In genomic region chr5:115568681-115569080, GRCm38 (mm10) we compare ENCODE assay signal across 8 mouse cellular contexts. TPM values are rescaled to one million over a fixed set of nuclear protein-coding genes. Genes with fewer than 3 reads are reported as not detected.
DNase-seq lines count a peak whose midpoint lies in the region; ATAC-seq and TF ChIP-seq lines count a peak whose summit lies in the region.

No protein-coding gene starts in this region.

- WGBS in heart, embryonic 11.5 days (ENCODE audit: insufficient replicate concordance), result 60% methylated on average over 10 of the region's 10 CpGs
- WGBS in intestine, embryonic 15.5 days, result 42% methylated on average over 10 of the region's 10 CpGs
- WGBS in limb, embryonic 10.5 days, result 80% methylated on average over 10 of the region's 10 CpGs
- WGBS in midbrain, embryonic 16.5 days, result 64% methylated on average over 10 of the region's 10 CpGs

- H3K9me3 ChIP-seq in heart, embryonic 11.5 days (replicated peaks; ENCODE audit: control insufficient read depth, low read length), result no peaks in the 10 kb centered on the region
- no peaks in the 10 kb centered on the region for H3K9me3 ChIP-seq in ES-Bruce4 (replicated peaks; ENCODE audit: control insufficient read depth, insufficient read depth, low read length, poor library complexity, severe bottlenecking)
- no peaks in the 10 kb centered on the region for H3K9me3 ChIP-seq in intestine, embryonic 15.5 days
- H3K9me3 ChIP-seq in limb, embryonic 10.5 days (replicated peaks), result no peaks in the 10 kb centered on the region
- no peaks in the 10 kb centered on the region for H3K9me3 ChIP-seq in midbrain, embryonic 16.5 days (replicated peaks; ENCODE audit: control insufficient read depth, low read length, poor library complexity, severe bottlenecking)

- H3K9ac ChIP-seq in heart, embryonic 11.5 days (ENCODE audit: low read depth, low read length), result no peak overlapping the region
- peak overlapping the region; percentile 32; the same call in 1 of the 2 replicates for H3K9ac ChIP-seq in ES-Bruce4 (ENCODE audit: low read depth, poor library complexity, severe bottlenecking)
- no peak overlapping the region for H3K9ac ChIP-seq in intestine, embryonic 15.5 days
- no peak overlapping the region for H3K9ac ChIP-seq in midbrain, embryonic 16.5 days (ENCODE audit: low read depth, low read length)

- TF ChIP-seq CTCF in ES-Bruce4 (IDR thresholded peaks at IDR 0.05; ENCODE audit: low read depth, low read length), result no peak

- H3K27ac ChIP-seq in heart, embryonic 11.5 days (ENCODE audit: low read depth, low read length), result peak overlapping the region; percentile 51
- peak overlapping the region; percentile 58 for H3K27ac ChIP-seq in ES-Bruce4 (ENCODE audit: insufficient read depth, low read length)
- peak overlapping the region; percentile 56 for H3K27ac ChIP-seq in intestine, embryonic 15.5 days
- peak overlapping the region; percentile 32; the same call in 1 of the 2 replicates for H3K27ac ChIP-seq in limb, embryonic 10.5 days
- no peak overlapping the region for H3K27ac ChIP-seq in midbrain, embryonic 16.5 days (ENCODE audit: low read length)

- TF ChIP-seq POLR2A in ES-Bruce4 (IDR thresholded peaks at IDR 0.05; ENCODE audit: insufficient read depth, low read length), result no peak

- DNase-seq in heart, adult 11 months, result no peak
- no peak for DNase-seq in limb, embryonic 10.5 days (ENCODE audit: low spot score)
- DNase-seq in frontal cortex, postnatal 25 days (ENCODE audit: low spot score in 2 of 2), result no peak
- DNase-seq in layer of hippocampus, adult 8-10 months (ENCODE audit: low spot score in 2 of 2), result no peak

- ATAC-seq in heart, embryonic 11.5 days (replicated peaks; ENCODE audit: insufficient number of reproducible peaks, low FRiP score, low TSS enrichment), result no peak
- ATAC-seq in intestine, embryonic 15.5 days, result peak; percentile 24; the same call in 1 of the 2 replicates
- no peak for ATAC-seq in midbrain, embryonic 16.5 days

- no peak overlapping the region for H3K4me2 ChIP-seq in heart, embryonic 11.5 days
- no peak overlapping the region for H3K4me2 ChIP-seq in intestine, embryonic 15.5 days (replicated peaks)
- H3K4me2 ChIP-seq in midbrain, embryonic 16.5 days (ENCODE audit: low read length), result no peak overlapping the region

- H3K27me3 ChIP-seq in heart, embryonic 11.5 days (ENCODE audit: control insufficient read depth, insufficient read depth, low read length), result no peaks in the 10 kb centered on the region
- H3K27me3 ChIP-seq in ES-Bruce4 (ENCODE audit: control insufficient read depth, insufficient read depth, low read length, poor library complexity, severe bottlenecking), result no peaks in the 10 kb centered on the region
- no peaks in the 10 kb centered on the region for H3K27me3 ChIP-seq in intestine, embryonic 15.5 days (replicated peaks)
- H3K27me3 ChIP-seq in limb, embryonic 10.5 days (ENCODE audit: low read depth, poor library complexity, severe bottlenecking), result no peaks in the 10 kb centered on the region
- H3K27me3 ChIP-seq in midbrain, embryonic 16.5 days (ENCODE audit: control insufficient read depth, insufficient read depth, low read depth, low read length), result no peaks in the 10 kb centered on the region

- H3K4me1 ChIP-seq in heart, embryonic 11.5 days (ENCODE audit: control insufficient read depth, insufficient read depth, low read length), result peaks cover 24% of the 10 kb centered on the region
- H3K4me1 ChIP-seq in ES-Bruce4 (ENCODE audit: control insufficient read depth, insufficient read depth, low read length), result no peaks in the 10 kb centered on the region
- peaks cover 26% of the 10 kb centered on the region for H3K4me1 ChIP-seq in intestine, embryonic 15.5 days (replicated peaks)
- peaks cover 37% of the 10 kb centered on the region for H3K4me1 ChIP-seq in limb, embryonic 10.5 days
- H3K4me1 ChIP-seq in midbrain, embryonic 16.5 days (ENCODE audit: control insufficient read depth, insufficient read depth, low read length), result peaks cover 9% of the 10 kb centered on the region

- TF ChIP-seq EP300 in ES-Bruce4 (IDR thresholded peaks at IDR 0.05; ENCODE audit: insufficient read depth, low read depth, low read length), result no peak

- H3K36me3 ChIP-seq in heart, embryonic 11.5 days (ENCODE audit: control insufficient read depth, insufficient read depth, low read length), result peaks cover 7% of the 10 kb centered on the region
- peaks cover 17% of the 10 kb centered on the region for H3K36me3 ChIP-seq in ES-Bruce4 (ENCODE audit: control insufficient read depth, insufficient read depth, low read length, poor library complexity, severe bottlenecking)
- peaks cover 10% of the 10 kb centered on the region for H3K36me3 ChIP-seq in intestine, embryonic 15.5 days
- peaks cover 56% of the 10 kb centered on the region for H3K36me3 ChIP-seq in limb, embryonic 10.5 days
- H3K36me3 ChIP-seq in midbrain, embryonic 16.5 days (ENCODE audit: control insufficient read depth, insufficient read depth, low read length), result peaks cover 12% of the 10 kb centered on the region

- H3K4me3 ChIP-seq in heart, embryonic 11.5 days (ENCODE audit: low read depth, low read length), result no peak overlapping the region
- no peak overlapping the region for H3K4me3 ChIP-seq in ES-Bruce4 (ENCODE audit: low read depth, low read length)
- no peak overlapping the region for H3K4me3 ChIP-seq in intestine, embryonic 15.5 days (replicated peaks)
- no peak overlapping the region for H3K4me3 ChIP-seq in limb, embryonic 10.5 days
- H3K4me3 ChIP-seq in midbrain, embryonic 16.5 days (ENCODE audit: low read depth, low read length), result no peak overlapping the region

RNA-seq across cellular contexts. Expression of gene Gcn1l1, which starts 3.6 kb away (rescaled TPM):
- 29.7 and 33.5 TPM in 2 replicates for polyA plus RNA-seq in heart, embryonic 11.5 days (2014; fragmentation: Nextera tagmentation; extraction: Ambion mirVana)
- 62.0 and 63.3 TPM in 2 replicates for polyA plus RNA-seq in ES-Bruce4 (2011; ENCODE audit: insufficient read depth, insufficient read length, low read depth, missing spikeins)
- polyA plus RNA-seq in intestine, embryonic 15.5 days (2015; fragmentation: Nextera tagmentation; extraction: Ambion mirVana), result 31.8 and 34.7 TPM in 2 replicates
- 63.3 and 63.8 TPM in 2 replicates for polyA plus RNA-seq in limb, embryonic 10.5 days (2016; fragmentation: Nextera tagmentation; extraction: Ambion mirVana)
- polyA plus RNA-seq in midbrain, embryonic 16.5 days (2015; fragmentation: Nextera tagmentation; extraction: Ambion mirVana), result 45.1 and 46.7 TPM in 2 replicates
- 10 to 100 TPM; 72.7 to 85.7 (median 77.4) TPM for total RNA-seq in layer of hippocampus, adult 8-10 months (2022)

RNA-seq across cellular contexts. Expression of gene Rplp0, which starts 9.4 kb away (rescaled TPM):
- polyA plus RNA-seq in heart, embryonic 11.5 days (2014; fragmentation: Nextera tagmentation; extraction: Ambion mirVana), result 1,182 and 1,275 TPM in 2 replicates
- polyA plus RNA-seq in ES-Bruce4 (2011; ENCODE audit: insufficient read depth, insufficient read length, low read depth, missing spikeins), result 3,041 and 3,060 TPM in 2 replicates
- 1,607 and 1,644 TPM in 2 replicates for polyA plus RNA-seq in intestine, embryonic 15.5 days (2015; fragmentation: Nextera tagmentation; extraction: Ambion mirVana)
- 1,442 and 1,757 TPM in 2 replicates for polyA plus RNA-seq in limb, embryonic 10.5 days (2016; fragmentation: Nextera tagmentation; extraction: Ambion mirVana)
- polyA plus RNA-seq in midbrain, embryonic 16.5 days (2015; fragmentation: Nextera tagmentation; extraction: Ambion mirVana), result 794 and 826 TPM in 2 replicates
- total RNA-seq in layer of hippocampus, adult 8-10 months (2022), result 100 to 1,000 TPM; 188 to 289 (median 230) TPM
